Mouse (Mus musculus) brain, embryonic 14.5 days (tissue): ENCODE results near the gene Uncx.

Source experiments
- CTCF ChIP-seq: fragments of 200-500 bp; IDR thresholded peaks from 2 replicates; pipeline ENCODE4 v1.5.1; 2012; ENCODE audit warnings: inconsistent platforms, mild to moderate bottlenecking, moderate library complexity, borderline replicate concordance; ENCODE audit not compliant: insufficient read depth, insufficient read length; ENCODE audit errors: extremely low read depth
- POLR2A ChIP-seq: fragments of 200-500 bp; IDR thresholded peaks from 2 replicates; pipeline ENCODE4 v1.6.1; 2012; ENCODE audit warnings: mild to moderate bottlenecking, inconsistent platforms, borderline replicate concordance; ENCODE audit not compliant: poor library complexity, insufficient read depth, insufficient read length, severe bottlenecking; ENCODE audit errors: extremely low read depth

DNA sequence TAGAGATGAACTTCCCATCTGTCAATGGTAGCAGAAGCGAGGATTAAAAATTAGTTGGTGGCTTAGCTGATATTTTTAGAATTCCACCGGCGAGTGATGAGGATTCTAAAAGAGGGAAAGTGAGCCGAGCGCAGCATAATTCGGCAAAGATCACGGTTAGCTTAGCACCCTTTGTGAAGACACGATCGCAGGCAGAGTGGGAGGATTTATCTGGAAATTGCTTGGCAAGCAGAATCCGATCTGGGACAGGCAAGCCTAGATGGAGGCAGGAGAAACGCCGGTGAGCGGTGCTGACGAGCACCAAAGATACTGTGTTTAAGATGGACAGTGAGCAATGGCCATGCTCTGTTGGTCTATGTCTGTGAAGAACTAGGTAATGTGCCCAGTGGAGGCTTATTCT, 41.0 kb upstream of the Uncx start:
- TF ChIP-seq POLR2A = no peak
- no peak for TF ChIP-seq CTCF
